ENCODE assay signal across 25 mouse cellular contexts in genomic region chr1:90318502-90318901, GRCm38 (mm10).
A peak's percentile ranks its signal among the peaks of the same experiment; 100 is the strongest.
DNase-seq lines count a peak whose midpoint lies in the region; ATAC-seq and TF ChIP-seq lines count a peak whose summit lies in the region.
"Had no signal": no experiment of that assay in that cellular context is flagged by ENCODE, and none has a peak within 500 bp of the region (broad histone marks: within the 10 kb centered on the region; RNA-seq: fewer than 3 reads in every experiment).

No protein-coding gene starts in this region.

- ATAC-seq in forebrain, embryonic 14.5 days: no peak
- no peak for ATAC-seq in forebrain, embryonic 16.5 days
- ATAC-seq: CD4-positive, CD25-positive, alpha-beta regulatory T cell, adult 4 months; intestine, postnatal 0 days had no signal

- H3K4me3 ChIP-seq in forebrain, embryonic 14.5 days (ENCODE audit: low read depth, low read length): no peak overlapping the region
- no peak overlapping the region for H3K4me3 ChIP-seq in forebrain, embryonic 16.5 days (replicated peaks; ENCODE audit: low read length)
- H3K4me3 ChIP-seq in layer of hippocampus, adult 2 months: no peak overlapping the region
- no peak overlapping the region for H3K4me3 ChIP-seq in brown adipose tissue, adult 24 weeks (ENCODE audit: insufficient read depth, low read depth, low read length)
- H3K4me3 ChIP-seq: embryonic facial prominence, embryonic 10.5 days; embryonic facial prominence, embryonic 13.5 days; erythroblast, embryonic 14.5 days; forebrain, embryonic 12.5 days; hindbrain, embryonic 15.5 days had no signal

- no peak overlapping the region for H3K4me2 ChIP-seq in forebrain, embryonic 14.5 days (ENCODE audit: low read length)
- no peak overlapping the region for H3K4me2 ChIP-seq in forebrain, embryonic 16.5 days (ENCODE audit: low read length)
- H3K4me2 ChIP-seq: embryonic facial prominence, embryonic 13.5 days; forebrain, embryonic 12.5 days; heart, embryonic 11.5 days; hindbrain, embryonic 15.5 days had no signal

- H3K9me3 ChIP-seq in forebrain, embryonic 14.5 days (replicated peaks; ENCODE audit: control insufficient read depth, low read length): no peaks in the 10 kb centered on the region
- no peaks in the 10 kb centered on the region for H3K9me3 ChIP-seq in forebrain, embryonic 16.5 days (ENCODE audit: control insufficient read depth, low read length)
- H3K9me3 ChIP-seq: embryonic facial prominence, embryonic 10.5 days; embryonic facial prominence, embryonic 13.5 days; forebrain, embryonic 12.5 days; hindbrain, embryonic 15.5 days had no signal

- H3K9ac ChIP-seq in forebrain, embryonic 14.5 days (ENCODE audit: low read length): no peak overlapping the region
- no peak overlapping the region for H3K9ac ChIP-seq in forebrain, embryonic 16.5 days (replicated peaks; ENCODE audit: low read depth, low read length)
- H3K9ac ChIP-seq: embryonic facial prominence, embryonic 13.5 days; forebrain, embryonic 12.5 days; hindbrain, embryonic 15.5 days had no signal

- peak overlapping the region; percentile 44; the same call in 1 of the 2 replicates for H3K27ac ChIP-seq in forebrain, embryonic 14.5 days (ENCODE audit: low read depth, low read length)
- H3K27ac ChIP-seq in forebrain, embryonic 16.5 days (ENCODE audit: low read length): no peak overlapping the region
- H3K27ac ChIP-seq in layer of hippocampus, adult 2 months: peak overlapping the region; percentile 2; the same call in 1 of the 2 replicates
- H3K27ac ChIP-seq in brown adipose tissue, adult 24 weeks (replicated peaks; ENCODE audit: low read depth, low read length): 0 out of 2 replicates have a peak overlapping the region, but pooled peaks have one; percentile 58
- H3K27ac ChIP-seq: embryonic facial prominence, embryonic 10.5 days; embryonic facial prominence, embryonic 13.5 days; forebrain, embryonic 12.5 days; hindbrain, embryonic 15.5 days had no signal

- H3K36me3 ChIP-seq in forebrain, embryonic 14.5 days (ENCODE audit: control insufficient read depth, insufficient read depth, low read length): no peaks in the 10 kb centered on the region
- H3K36me3 ChIP-seq in forebrain, embryonic 16.5 days (ENCODE audit: control insufficient read depth, insufficient read depth): no peaks in the 10 kb centered on the region
- H3K36me3 ChIP-seq: embryonic facial prominence, embryonic 10.5 days; embryonic facial prominence, embryonic 13.5 days; forebrain, embryonic 12.5 days; hindbrain, embryonic 15.5 days had no signal

- TF ChIP-seq CTCF in layer of hippocampus, adult 2 months (conservative IDR thresholded peaks at IDR 0.05): no peak

- H3K4me1 ChIP-seq in forebrain, embryonic 14.5 days (ENCODE audit: control insufficient read depth, insufficient read depth, low read length): peaks cover 4% of the 10 kb centered on the region
- H3K4me1 ChIP-seq in forebrain, embryonic 16.5 days (replicated peaks; ENCODE audit: control insufficient read depth, insufficient read depth, low read length): peaks cover 5% of the 10 kb centered on the region; the same call in 1 of the 2 replicates
- H3K4me1 ChIP-seq in brown adipose tissue, adult 24 weeks (ENCODE audit: control insufficient read depth, insufficient read depth, insufficient read length, low read length): no peaks in the 10 kb centered on the region; the same call in 1 of the 2 replicates

- no peak for DNase-seq in forebrain, embryonic 14.5 days (ENCODE audit: low spot score)
- peak; percentile 17 for DNase-seq in gastrocnemius, postnatal 25 days
- no peak for DNase-seq in gastrocnemius, adult 8-10 months (ENCODE audit: low spot score in 2 of 2)
- DNase-seq in layer of hippocampus, adult 2 months (ENCODE audit: low spot score in 2 of 2): no peak
- no peak for DNase-seq in layer of hippocampus, adult 9-11 months
- DNase-seq in ovary, postnatal 10 days (ENCODE audit: low spot score): no peak
- DNase-seq: adrenal gland, adult 2 months; adrenal gland, postnatal 14 days; cerebellum, adult 11-12 months; cerebellum, adult 8-10 months; cerebellum, postnatal 10 days; cerebellum, postnatal 36 days; embryo, embryonic 11 days; gastrocnemius, postnatal 10 days; kidney, adult 2 months had no signal

- no peaks in the 10 kb centered on the region for H3K27me3 ChIP-seq in forebrain, embryonic 14.5 days (replicated peaks; ENCODE audit: control insufficient read depth, insufficient read depth, low read length)
- no peaks in the 10 kb centered on the region for H3K27me3 ChIP-seq in forebrain, embryonic 16.5 days (replicated peaks; ENCODE audit: control insufficient read depth, insufficient read depth, low read length)
- H3K27me3 ChIP-seq: forebrain, embryonic 12.5 days; hindbrain, embryonic 15.5 days had no signal

- 86% methylated on average over 9 of the region's 9 CpGs for WGBS in forebrain, embryonic 14.5 days
- WGBS in forebrain, embryonic 16.5 days: 81% methylated on average over 9 of the region's 9 CpGs
